Mouse (Mus musculus) layer of hippocampus, postnatal 14 days (tissue): ENCODE measurements at regions not wholly inside any gene's neighbourhood (a gene's known extent, or its start where the extent isn't known, plus 50 kb on each side); places are given as distances from the start of the nearest gene placed in this dataset.

Experiments used
- DNase-seq, 2 experiments: peaks; one replicate each; pipeline ENCODE4 v3.0.0; 2021 to 2022; ENCODE audit warnings: low spot score in 2 of 2, mixed read lengths in 1 of 2

GRCm38 (mm10) chr5:78621987-78622854 is 1214.4 kb upstream of the Igfbp7 start:
- DNase-seq: peak; percentile 65 to 91

DNA sequence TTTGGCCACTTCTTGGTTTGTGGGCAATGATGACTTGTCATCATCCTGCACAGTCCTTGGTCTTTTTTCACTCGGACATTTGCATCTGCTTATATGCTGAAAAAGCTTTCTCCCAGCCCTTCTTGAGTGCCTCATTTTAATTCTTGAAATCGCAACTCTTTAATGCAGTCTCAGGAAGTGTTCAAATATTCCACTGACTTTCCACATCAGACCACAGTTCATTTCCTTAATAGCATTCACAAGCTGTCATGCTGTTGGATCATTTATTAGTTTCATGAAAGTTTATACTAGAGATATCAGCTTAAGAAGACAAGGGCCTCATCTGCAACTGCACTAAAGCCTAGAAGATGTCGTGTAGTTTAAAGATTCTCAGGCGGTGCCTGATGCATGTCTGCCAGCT is 1200.5 kb upstream of the Igfbp7 start:
- DNase-seq: no peak

DNA sequence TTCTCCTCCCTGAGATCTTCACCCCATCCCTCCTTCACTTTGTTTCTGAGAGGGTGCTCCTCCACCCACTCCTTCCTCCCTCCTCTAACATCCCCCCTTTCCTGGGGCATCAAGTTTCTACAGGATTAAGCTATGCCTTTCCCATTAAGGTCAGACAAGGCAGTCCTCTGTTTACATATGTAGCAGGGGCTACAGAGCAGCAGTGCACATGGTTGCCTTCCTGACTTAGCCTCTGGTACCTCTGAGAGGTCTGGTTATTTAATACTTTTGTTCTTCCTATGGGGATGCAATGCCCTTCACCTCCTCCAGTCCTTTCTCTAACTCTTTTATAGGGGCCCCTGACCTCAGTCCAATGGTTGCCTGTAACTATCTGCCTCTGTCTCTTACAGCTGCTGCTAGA is 1194.8 kb upstream of the Igfbp7 start:
- no peak for DNase-seq

- peak; percentile 43 to 65 for DNase-seq
Observed at GRCm38 (mm10) chr5:78584823-78585222, 1177.0 kb upstream of the Igfbp7 start.

DNA sequence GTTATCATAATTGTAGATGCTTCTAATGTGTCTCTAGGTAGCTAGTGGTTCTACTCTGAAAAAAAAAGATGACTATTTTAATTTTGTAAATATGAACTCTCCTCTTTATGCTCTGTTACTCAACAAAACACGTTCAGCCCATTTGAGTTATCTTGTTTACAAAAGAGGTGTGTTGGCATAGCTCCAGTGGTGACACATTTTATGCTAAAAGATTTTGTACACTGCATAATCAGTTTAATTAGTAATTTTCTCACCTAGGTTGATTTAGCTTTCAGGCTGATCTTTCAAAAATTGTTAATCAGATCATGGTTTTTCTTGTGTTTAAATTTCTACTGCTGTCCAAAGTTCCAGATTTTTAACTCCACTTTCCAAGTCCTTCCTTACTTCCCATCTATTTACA is 1149.1 kb upstream of the Igfbp7 start:
- peak in 1 of 2 experiments; percentile 7 for DNase-seq

- no peak for DNase-seq
Observed at GRCm38 (mm10) chr5:78535308-78535707, 1127.5 kb upstream of the Igfbp7 start.
